Mouse (Mus musculus): Measurements from ENCODE around the gene Chd8.
"Not testable (repeated sequence)": the region's sequence is repeated elsewhere in the genome, so short reads cannot be mapped to it uniquely, and the experiment has no call there.

Gene Chd8

GRCm38 (mm10) chr14:52257484-52258213, at the start of gene Chd8:
Gene Chd8 (minus strand): TSS chr14:52257780.
- DNase-seq (ENCODE audit: low read depth, low spot score): peak; percentile 97

DNA sequence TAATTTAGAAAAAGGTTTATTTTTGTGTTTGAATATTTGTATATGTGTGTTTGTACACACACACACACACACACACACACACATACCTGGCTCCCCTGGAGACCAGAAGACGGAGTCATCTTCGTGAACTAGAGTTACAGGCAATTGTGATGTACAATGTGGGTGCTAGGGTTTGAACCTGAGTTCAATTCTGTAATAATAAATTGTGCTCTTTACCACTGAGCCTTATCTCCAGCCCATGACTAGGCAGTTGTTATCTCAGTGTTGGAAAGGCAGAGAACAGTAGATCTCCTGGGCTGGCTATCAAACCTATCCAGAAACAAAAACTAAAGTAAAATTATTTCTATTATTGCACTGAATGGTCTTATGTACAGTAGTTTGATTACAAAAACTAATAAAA, 48.5 kb upstream of the Chd8 start:
- DNase-seq (ENCODE audit: low read depth, low spot score): no peak

GRCm38 (mm10) chr14:52304644-52305271, 47.2 kb upstream of the Chd8 start, which contains the start of gene Mettl3:
Gene Mettl3 (minus strand): TSS chr14:52305128.
- DNase-seq (ENCODE audit: low read depth, low spot score): peak; percentile 86

DNA sequence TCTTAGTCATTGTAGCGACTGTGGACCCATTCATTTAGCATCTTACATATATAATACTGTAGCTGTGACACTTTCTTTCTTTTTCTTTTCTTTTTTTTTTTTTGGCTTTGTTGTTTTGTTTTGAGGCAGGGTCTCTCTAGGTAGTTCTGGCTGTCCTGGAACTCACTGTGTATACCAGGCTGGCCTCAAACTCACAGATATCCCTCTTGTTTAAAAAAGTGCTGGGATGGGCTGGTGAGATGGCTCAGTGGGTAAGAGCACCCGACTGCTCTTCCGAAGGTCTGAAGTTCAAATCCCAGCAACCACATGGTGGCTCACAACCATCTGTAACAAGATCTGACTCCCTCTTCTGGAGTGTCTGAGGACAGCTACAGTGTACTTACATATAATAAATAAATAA, 45.9 kb upstream of the Chd8 start:
- not testable (repeated sequence) for DNase-seq (ENCODE audit: low read depth, low spot score)

GRCm38 (mm10) chr14:52295558-52296264, 38.1 kb upstream of the Chd8 start:
- no peak for DNase-seq (ENCODE audit: low read depth, low spot score)

DNA sequence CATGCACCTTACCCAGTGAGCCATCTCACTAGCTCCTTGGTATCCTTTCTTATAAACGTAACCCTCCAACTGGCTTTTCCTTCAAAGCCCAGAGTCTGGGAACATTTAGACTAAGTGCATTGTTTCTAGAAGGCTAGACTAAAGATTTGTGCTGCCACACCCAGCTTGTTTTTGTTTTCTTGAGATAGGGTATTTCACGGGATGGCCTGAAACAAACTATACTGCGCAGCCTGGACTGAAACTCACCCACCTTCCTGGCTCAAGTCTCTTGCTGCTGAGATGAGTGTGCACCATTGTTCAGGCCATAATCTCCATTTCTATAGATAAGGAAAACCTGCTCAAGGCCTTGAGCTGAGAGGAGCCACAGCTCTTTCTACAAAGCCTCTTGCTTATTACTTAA, 26.6 kb upstream of the Chd8 start:
- DNase-seq (ENCODE audit: low read depth, low spot score): no peak

DNA sequence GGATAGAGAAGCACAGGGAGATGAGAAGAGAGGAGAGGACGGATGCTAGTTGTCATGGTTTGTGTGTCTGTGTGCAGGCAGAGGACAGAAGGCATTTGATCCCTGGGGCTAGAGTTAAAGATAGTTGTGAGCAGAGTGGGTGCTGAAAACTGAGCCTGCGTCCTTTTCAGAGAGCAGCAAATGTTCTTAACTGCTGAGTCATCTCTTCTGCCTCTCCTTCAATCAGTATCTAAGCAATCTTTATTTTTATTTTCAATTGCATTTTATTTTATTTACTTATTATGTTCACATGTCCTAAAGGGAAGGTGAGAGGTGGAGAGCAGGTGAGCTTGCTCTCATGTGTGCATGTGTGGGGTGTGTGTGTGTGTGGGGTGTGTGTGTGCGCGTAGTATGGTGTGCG, 26.0 kb upstream of the Chd8 start:
- no peak for DNase-seq (ENCODE audit: low read depth, low spot score)

DNA sequence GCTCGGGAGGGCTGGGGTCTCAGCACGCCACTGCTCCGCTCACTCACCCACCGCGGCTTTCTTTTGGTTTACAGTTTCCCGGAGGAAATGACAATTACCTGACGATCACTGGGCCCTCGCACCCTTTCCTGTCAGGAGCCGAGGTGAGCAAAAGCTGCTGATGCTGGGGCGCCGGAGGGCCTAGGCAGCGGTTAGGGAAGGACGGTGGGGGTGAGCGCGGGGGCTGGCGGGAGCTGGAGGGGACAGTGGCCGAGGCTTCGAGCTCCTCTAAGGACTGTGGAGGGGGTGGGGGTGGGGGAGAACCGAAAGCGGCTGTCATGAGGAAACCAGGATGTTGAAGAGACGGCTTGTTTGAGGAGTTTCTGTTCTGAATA, 22.2 kb upstream of the Chd8 start:
- DNase-seq (ENCODE audit: low read depth, low spot score): no peak

GRCm38 (mm10) chr14:52278932-52279746, 21.6 kb upstream of the Chd8 start, which contains the start of the genes Tox4 and Rab2b:
Gene Tox4 (plus strand): TSS chr14:52279146.
Gene Rab2b (minus strand): TSS chr14:52279545.
- DNase-seq (ENCODE audit: low read depth, low spot score): peak; percentile 98

GRCm38 (mm10) chr14:52277210-52277609, 19.6 kb upstream of the Chd8 start:
- no peak for DNase-seq (ENCODE audit: low read depth, low spot score)

GRCm38 (mm10) chr14:52272781-52273180, 15.2 kb upstream of the Chd8 start:
- no peak for DNase-seq (ENCODE audit: low read depth, low spot score)

DNA sequence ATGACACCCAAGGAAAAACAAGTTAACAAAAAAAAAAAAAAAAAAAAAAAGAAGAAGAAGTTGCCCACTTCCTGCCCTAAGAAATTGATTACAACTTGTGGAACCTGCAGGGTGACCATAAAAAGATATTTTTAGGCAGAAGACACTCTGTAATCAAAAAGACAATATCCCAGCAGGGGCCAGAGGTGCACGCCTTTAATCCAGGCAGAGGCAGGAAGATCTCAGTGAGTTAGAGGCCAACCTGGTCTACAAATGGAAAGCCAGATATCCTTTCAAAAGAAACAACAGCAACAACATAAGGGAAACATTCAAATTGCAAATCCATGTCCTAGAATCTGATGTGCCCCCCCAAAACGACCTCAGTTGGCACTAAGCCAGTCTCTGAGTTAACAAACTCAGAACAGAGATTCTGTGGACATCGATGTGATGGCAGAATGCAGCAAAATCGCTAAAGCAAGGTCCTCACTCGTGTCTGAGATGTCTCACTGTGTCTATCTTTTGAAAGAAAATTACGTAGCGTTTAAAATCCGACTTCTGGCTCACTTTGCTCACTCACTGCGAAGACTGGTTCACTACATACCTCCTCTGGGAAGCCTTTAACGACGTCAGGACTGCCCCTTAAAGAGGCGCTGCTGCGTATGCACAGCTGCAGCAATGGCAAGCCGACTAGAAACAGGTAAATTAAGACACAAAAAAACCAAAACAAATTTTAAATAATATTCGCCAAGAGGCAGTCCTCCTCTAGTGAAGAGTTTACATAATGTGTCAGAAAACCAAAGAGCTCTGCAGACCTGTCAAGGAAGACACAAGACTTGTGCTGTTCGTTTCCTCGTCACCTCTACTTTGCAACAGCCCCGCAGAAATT, 1.0 kb downstream of the Chd8 start:
- DNase-seq (ENCODE audit: low read depth, low spot score): no peak

GRCm38 (mm10) chr14:52246129-52246528, 11.5 kb downstream of the Chd8 start:
- no peak for DNase-seq (ENCODE audit: low read depth, low spot score)

GRCm38 (mm10) chr14:52244690-52245042, 12.9 kb downstream of the Chd8 start:
- DNase-seq (ENCODE audit: low read depth, low spot score): no peak

DNA sequence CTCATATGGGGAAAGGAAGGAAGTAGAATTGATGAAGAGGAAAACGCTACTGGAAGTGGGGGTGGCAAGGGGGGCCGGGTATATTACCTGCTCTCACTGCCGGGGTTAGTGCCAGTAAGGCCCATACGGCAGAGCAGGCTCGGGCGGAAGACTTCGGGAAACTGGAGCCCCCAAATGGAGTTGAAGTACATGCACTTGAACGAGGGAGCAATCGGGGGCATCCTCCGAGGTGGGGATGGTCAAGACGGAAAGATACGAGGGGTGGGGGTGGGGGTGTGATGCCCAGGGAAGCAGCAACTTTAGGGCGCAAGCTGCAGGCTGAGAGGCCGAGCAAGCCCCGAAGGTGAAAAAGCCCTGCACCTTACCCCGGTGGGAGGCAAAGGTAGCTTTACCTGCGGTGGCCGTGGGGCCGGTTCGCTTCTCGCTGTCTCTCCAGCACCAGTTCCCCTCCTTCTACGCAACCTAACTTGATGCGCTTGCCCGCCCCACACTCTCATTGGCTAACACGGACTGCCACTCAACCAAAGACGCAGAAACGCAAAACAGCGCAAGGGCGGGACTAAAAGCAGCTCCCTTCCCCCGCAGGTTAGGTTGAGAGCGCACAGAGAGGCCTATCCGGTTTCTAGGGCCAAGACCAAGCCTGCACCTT, 13.4 kb downstream of the Chd8 start:
- DNase-seq (ENCODE audit: low read depth, low spot score): peak; percentile 96

DNA sequence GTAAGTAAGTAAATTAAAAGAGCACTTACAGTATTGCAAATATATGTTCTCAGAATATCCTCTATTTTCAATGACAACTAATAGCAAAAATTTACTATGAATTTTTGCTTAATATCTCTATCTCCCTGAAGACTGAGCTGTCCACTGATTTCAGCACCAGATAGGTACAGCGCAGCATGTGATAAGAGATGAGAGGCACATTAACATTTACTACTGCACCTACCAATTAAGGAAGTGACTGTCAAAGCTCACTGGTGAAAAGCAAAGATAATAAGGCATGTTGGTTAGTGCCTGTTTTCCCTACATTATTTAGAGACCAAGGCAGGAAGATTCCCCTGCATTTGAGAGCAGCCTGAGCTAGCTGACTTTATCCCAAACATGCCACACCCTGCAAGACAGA, 21.4 kb downstream of the Chd8 start:
- DNase-seq (ENCODE audit: low read depth, low spot score): no peak

- DNase-seq (ENCODE audit: low read depth, low spot score): no peak
Measured at GRCm38 (mm10) chr14:52235165-52235564, 22.4 kb downstream of the Chd8 start.

DNA sequence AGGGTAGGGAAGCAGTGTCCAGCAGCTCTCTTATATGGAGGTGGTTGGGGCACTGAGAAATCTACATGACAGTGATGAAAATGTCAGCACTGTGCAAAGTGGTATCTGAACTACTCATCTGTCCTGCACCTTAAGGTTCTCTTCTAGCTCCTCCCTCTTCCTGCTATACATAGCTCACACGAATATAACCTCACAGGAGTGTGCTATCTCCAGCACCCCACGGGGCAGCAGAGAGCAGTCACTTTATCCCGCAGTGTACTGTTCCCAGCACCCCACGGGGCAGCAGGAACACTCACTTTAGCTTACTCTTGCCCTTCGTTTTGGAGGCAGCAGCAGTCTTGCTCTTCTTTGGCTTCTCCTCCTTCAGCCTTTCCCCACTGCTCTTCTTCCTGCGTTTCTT, 25.3 kb downstream of the Chd8 start:
- DNase-seq (ENCODE audit: low read depth, low spot score): no peak

GRCm38 (mm10) chr14:52225972-52226371, 31.6 kb downstream of the Chd8 start:
- no peak for DNase-seq (ENCODE audit: low read depth, low spot score)

DNA sequence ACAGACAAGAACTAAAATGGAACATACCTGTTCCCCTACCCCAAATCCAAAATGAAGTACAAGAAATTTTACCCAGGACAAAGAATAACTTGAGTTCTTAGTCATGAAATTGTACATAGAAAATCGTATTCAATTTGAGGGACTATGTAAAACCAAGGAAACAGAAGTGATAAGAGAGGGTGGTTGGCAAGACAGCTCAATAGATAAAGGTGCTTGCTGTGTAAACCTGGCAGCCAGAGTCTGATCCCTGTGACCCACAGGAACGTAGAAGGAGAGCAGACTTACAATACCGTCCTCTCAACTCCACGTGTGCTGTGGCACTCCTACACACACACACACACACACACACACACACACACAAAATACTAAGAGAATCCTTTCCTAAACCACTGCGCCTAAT, 40.3 kb downstream of the Chd8 start:
- no peak for DNase-seq (ENCODE audit: low read depth, low spot score)
